In genomic region chrX:162921487-162922125, GRCm38 (mm10) we compare ENCODE assay signal across 39 mouse cellular contexts. TPM values are rescaled to one million over a fixed set of nuclear protein-coding genes. Genes with fewer than 3 reads are reported as not detected.
DNase-seq lines count a peak whose midpoint lies in the region; ATAC-seq and TF ChIP-seq lines count a peak whose summit lies in the region.
"Had no signal": no experiment of that assay in that cellular context is flagged by ENCODE, and none has a peak within 500 bp of the region (broad histone marks: within the 10 kb centered on the region; RNA-seq: fewer than 3 reads in every experiment).

No protein-coding gene starts in this region.

- peaks cover 4% of the 10 kb centered on the region; the same call in 1 of the 2 replicates for H3K36me3 ChIP-seq in intestine, postnatal 0 days (ENCODE audit: control insufficient read depth, insufficient read depth)
- no peaks in the 10 kb centered on the region for H3K36me3 ChIP-seq in intestine, embryonic 15.5 days
- no peaks in the 10 kb centered on the region for H3K36me3 ChIP-seq in liver, adult 2 months (ENCODE audit: control insufficient read depth, insufficient read depth, low read length)
- H3K36me3 ChIP-seq: hindbrain, embryonic 15.5 days had no signal

- in situ Hi-C loops in Patski (cut with MboI; ENCODE audit: low pct_unique_long_range_greater_than_20kb), result loop anchor here (10.0 to 25.0 kb wide), 3 partner anchors 743 to 1516 kb away; partner anchors contain the start of gene Asb11

- POLR2A ChIA-PET in Patski (lab: Charles Lee), result no interaction called here

- no peak overlapping the region for H3K27ac ChIP-seq in intestine, postnatal 0 days (ENCODE audit: low read depth, low read length)
- no peak overlapping the region for H3K27ac ChIP-seq in intestine, embryonic 15.5 days
- H3K27ac ChIP-seq in liver, adult 2 months (replicated peaks; ENCODE audit: insufficient read depth, low read depth, low read length), result peak overlapping the region; percentile 49
- H3K27ac ChIP-seq: hindbrain, embryonic 10.5 days; hindbrain, embryonic 15.5 days; midbrain, embryonic 12.5 days; neural tube, embryonic 13.5 days; stomach, postnatal 0 days had no signal

- no peaks in the 10 kb centered on the region for H3K9me3 ChIP-seq in intestine, postnatal 0 days (ENCODE audit: control insufficient read depth)
- no peaks in the 10 kb centered on the region for H3K9me3 ChIP-seq in intestine, embryonic 15.5 days
- H3K9me3 ChIP-seq: hindbrain, embryonic 10.5 days; hindbrain, embryonic 15.5 days; megakaryocyte, embryonic 14.5 days; midbrain, embryonic 12.5 days; neural tube, embryonic 13.5 days had no signal

- H3K9ac ChIP-seq in intestine, postnatal 0 days (ENCODE audit: low read depth, low read length), result no peak overlapping the region
- H3K9ac ChIP-seq in intestine, embryonic 15.5 days, result no peak overlapping the region
- H3K9ac ChIP-seq in liver, adult 2 months (ENCODE audit: low read depth, low read length), result peak overlapping the region; percentile 50
- H3K9ac ChIP-seq: forebrain, postnatal 0 days; hindbrain, embryonic 15.5 days; midbrain, embryonic 12.5 days; neural tube, embryonic 13.5 days had no signal

- no peak for TF ChIP-seq CTCF in intestine, postnatal 0 days (IDR thresholded peaks at IDR 0.05; ENCODE audit: low read depth)
- TF ChIP-seq CTCF in liver, adult 2 months (IDR thresholded peaks at IDR 0.05; ENCODE audit: low read depth, low read length), result no peak
- no peak for TF ChIP-seq CTCF in Patski (IDR thresholded peaks at IDR 0.05)

- ATAC-seq in intestine, postnatal 0 days, result no peak
- no peak for ATAC-seq in intestine, embryonic 15.5 days
- peak; percentile 54 for ATAC-seq in Patski
- no peak for ATAC-seq in activated CD4-positive, CD25-positive, alpha-beta regulatory T cell, adult 4 months
- ATAC-seq: forebrain, postnatal 0 days; intestine, embryonic 16.5 days; lung, postnatal 0 days had no signal

- CTCF ChIA-PET in Patski (lab: Charles Lee), result interaction anchor here (1.1 kb wide), 1 partner anchor 14 kb away, joined by 4 read pairs; no protein-coding TSS in a partner anchor

- H3K4me3 ChIP-seq in intestine, postnatal 0 days (ENCODE audit: low read depth, low read length), result no peak overlapping the region
- no peak overlapping the region for H3K4me3 ChIP-seq in intestine, embryonic 15.5 days (replicated peaks)
- H3K4me3 ChIP-seq in liver, adult 2 months (ENCODE audit: insufficient read depth, low read depth, low read length), result peak overlapping the region; percentile 40
- H3K4me3 ChIP-seq: erythroblast, embryonic 14.5 days; hindbrain, embryonic 10.5 days; hindbrain, embryonic 15.5 days; megakaryocyte, embryonic 14.5 days; midbrain, embryonic 12.5 days; neural tube, embryonic 13.5 days had no signal

- 66% methylated on average over 8 of the region's 8 CpGs for WGBS in intestine, postnatal 0 days
- WGBS in intestine, embryonic 15.5 days, result 72% methylated on average over 8 of the region's 8 CpGs
- WGBS in liver, adult 2 months, result 11% methylated on average over 8 of the region's 8 CpGs
- WGBS in large intestine, adult 2 months, result 38% methylated on average over 8 of the region's 8 CpGs

- H3K4me2 ChIP-seq in intestine, postnatal 0 days (replicated peaks; ENCODE audit: low read depth), result 0 out of 2 replicates have a peak overlapping the region, but pooled peaks have one; percentile 0
- no peak overlapping the region for H3K4me2 ChIP-seq in intestine, embryonic 15.5 days (replicated peaks)
- H3K4me2 ChIP-seq: hindbrain, embryonic 15.5 days; midbrain, embryonic 12.5 days; neural tube, embryonic 13.5 days had no signal

- peak; percentile 70 for DNase-seq in liver, adult 2 months (ENCODE audit: extremely low read depth, low read depth, low spot score)
- DNase-seq in liver (no peak), Patski (ENCODE audit: low read depth, low spot score) (no peak)
- DNase-seq in large intestine, adult 2 months (ENCODE audit: low read depth, low spot score), result peak; percentile 19
- no peak for DNase-seq in thymus, adult 18-20 months
- DNase-seq: adrenal gland, adult 2 months; cerebellum, adult 2 months; cerebellum, postnatal 14 days; forebrain, postnatal 0 days; gastrocnemius, postnatal 10 days; heart, postnatal 14 days; layer of hippocampus, postnatal 36 days; left cerebral cortex, postnatal 4 days; lung, adult 18-20 months; lung, postnatal 4 days; retina, postnatal 1 day; right cerebral cortex, postnatal 14 days; thymus, adult 2 months; thymus, postnatal 36 days had no signal

- no peaks in the 10 kb centered on the region for H3K4me1 ChIP-seq in intestine, postnatal 0 days (replicated peaks; ENCODE audit: control insufficient read depth, insufficient read depth, low read length)
- no peaks in the 10 kb centered on the region for H3K4me1 ChIP-seq in intestine, embryonic 15.5 days (replicated peaks)
- peaks cover 6% of the 10 kb centered on the region; the same call in 1 of the 2 replicates for H3K4me1 ChIP-seq in liver, adult 2 months (ENCODE audit: control insufficient read depth, insufficient read depth, low read length)
- H3K4me1 ChIP-seq: hindbrain, embryonic 10.5 days; hindbrain, embryonic 15.5 days; megakaryocyte, embryonic 14.5 days; midbrain, embryonic 12.5 days; neural tube, embryonic 13.5 days had no signal

- H3K27me3 ChIP-seq in intestine, postnatal 0 days (replicated peaks; ENCODE audit: control insufficient read depth, insufficient read depth, low read length), result no peaks in the 10 kb centered on the region
- no peaks in the 10 kb centered on the region for H3K27me3 ChIP-seq in intestine, embryonic 15.5 days (replicated peaks)
- H3K27me3 ChIP-seq in liver, adult 2 months (ENCODE audit: control insufficient read depth, insufficient read depth, low read length), result no peaks in the 10 kb centered on the region
- H3K27me3 ChIP-seq in Patski, result no peaks in the 10 kb centered on the region
- H3K27me3 ChIP-seq: hindbrain, embryonic 15.5 days; neural tube, embryonic 13.5 days had no signal

- H3K79me2 ChIP-seq in liver, adult 2 months (ENCODE audit: control insufficient read depth, insufficient read depth, low read length), result no peaks in the 10 kb centered on the region; the same call in 1 of the 2 replicates

- TF ChIP-seq POLR2A in liver, adult 2 months (IDR thresholded peaks at IDR 0.05; ENCODE audit: extremely low read depth, insufficient read depth, low read length), result no peak

RNA-seq across cellular contexts. Expression of gene Ctps2, which starts 20.6 kb away (rescaled TPM):
- polyA plus RNA-seq in intestine, postnatal 0 days (2015; fragmentation: Nextera tagmentation; extraction: Ambion mirVana), result 29.6 and 32.9 TPM in 2 replicates
- polyA plus RNA-seq in intestine, embryonic 15.5 days (2015; fragmentation: Nextera tagmentation; extraction: Ambion mirVana), result 68.4 and 76.0 TPM in 2 replicates
- 14.0 and 15.5 TPM in 2 replicates for total RNA-seq in liver, adult 2 months (2014; rRNA removed)
- 3.8 and 4.2 TPM in 2 replicates for polyA plus RNA-seq in liver, adult 2 months (2012; rRNA removed)
- 109 TPM for polyA plus RNA-seq in Patski (2021)
- 7.6 and 7.7 TPM in 2 replicates for polyA plus RNA-seq in large intestine, adult 2 months (2012; rRNA removed)
- 100 to 1,000 TPM; 186 to 196 TPM for polyA plus RNA-seq in activated CD4-positive, CD25-positive, alpha-beta regulatory T cell, adult 4 months (2017; shearing (Covaris generic))
- polyA plus RNA-seq: erythroblast, embryonic 14.5 days had no signal

RNA-seq across cellular contexts. Expression of gene Syap1, which starts 33.4 kb away (rescaled TPM):
- polyA plus RNA-seq in intestine, postnatal 0 days (2015; fragmentation: Nextera tagmentation; extraction: Ambion mirVana), result 46.7 and 47.5 TPM in 2 replicates
- polyA plus RNA-seq in intestine, embryonic 15.5 days (2015; fragmentation: Nextera tagmentation; extraction: Ambion mirVana), result 31.8 and 37.5 TPM in 2 replicates
- total RNA-seq in liver, adult 2 months (2014; rRNA removed), result 33.8 and 43.1 TPM in 2 replicates
- polyA plus RNA-seq in liver, adult 2 months (2012; rRNA removed), result 7.2 and 9.6 TPM in 2 replicates
- 71.4 TPM for polyA plus RNA-seq in Patski (2021)
- 7.8 and 12.5 TPM in 2 replicates for polyA plus RNA-seq in large intestine, adult 2 months (2012; rRNA removed)
- polyA plus RNA-seq in activated CD4-positive, CD25-positive, alpha-beta regulatory T cell, adult 4 months (2017; shearing (Covaris generic)), result 10 to 100 TPM; 15.3 to 16.9 TPM

RNA-seq across cellular contexts. Expression of gene S100g, which starts 42.8 kb away (rescaled TPM):
- polyA plus RNA-seq in intestine, postnatal 0 days (2015; fragmentation: Nextera tagmentation; extraction: Ambion mirVana), result 798 and 924 TPM in 2 replicates
- 252 and 315 TPM in 2 replicates for polyA plus RNA-seq in intestine, embryonic 15.5 days (2015; fragmentation: Nextera tagmentation; extraction: Ambion mirVana)
- total RNA-seq in liver, adult 2 months (2014; rRNA removed), result 0.94 and 1.0 TPM in 2 replicates
- polyA plus RNA-seq in liver, adult 2 months (2012; rRNA removed), result not detected in 2 replicates
- polyA plus RNA-seq in Patski (2021), result 13.3 TPM
- 1.0 and 6.2 TPM in 2 replicates for polyA plus RNA-seq in large intestine, adult 2 months (2012; rRNA removed)
- polyA plus RNA-seq in activated CD4-positive, CD25-positive, alpha-beta regulatory T cell, adult 4 months (2017; shearing (Covaris generic)), result 1 to 10 TPM in 1 of 2 experiments, not detected in 1; 1.2 TPM
- total RNA-seq: adrenal gland, adult 2 months; adrenal gland, postnatal 36 days; forebrain, postnatal 0 days; gastrocnemius, postnatal 10 days; heart, adult 8-10 months; heart, postnatal 14 days; layer of hippocampus, adult 8-10 months; layer of hippocampus, postnatal 36 days; left cerebral cortex, postnatal 4 days; MEL had no signal
- polyA plus RNA-seq: adrenal gland, adult 2 months; cortical plate, adult 2 months; embryonic facial prominence, embryonic 14.5 days; erythroblast, embryonic 14.5 days; forebrain, embryonic 11.5 days; forebrain, postnatal 0 days; heart, embryonic 14.5 days; midbrain, embryonic 12.5 days had no signal

Comparison
In these comparisons a context has a peak if more than half of its experiments do, and no peak if none do; other contexts are left out.
1. DNase-seq: peak in liver, adult 2 months (single experiment) and large intestine, adult 2 months (single experiment); none in liver (single experiment), Patski (single experiment) and thymus, adult 18-20 months (0 of 2).
2. RNA of gene S100g, which starts 42.8 kb away (polyA plus RNA-seq): 798 to 924 TPM in intestine, postnatal 0 days and 252 to 315 TPM in intestine, embryonic 15.5 days; 13.3 TPM in Patski (single experiment), 1.0 to 6.2 TPM in large intestine, adult 2 months, 1.2 TPM in activated CD4-positive, CD25-positive, alpha-beta regulatory T cell, adult 4 months and not detected in liver, adult 2 months; every median in the first group is over 10 times any median in the second.